Mouse (Mus musculus) spleen, adult 2 months (tissue): ENCODE results near the gene Supt6. TPM values are rescaled to one million over a fixed set of nuclear protein-coding genes. Genes with fewer than 3 reads are reported as not detected.
"Not testable (repeated sequence)": the region's sequence is repeated elsewhere in the genome, so short reads cannot be mapped to it uniquely, and the experiment has no call there.

Source experiments
- DNase-seq, 2 experiments: peaks; one replicate each; pipeline versions ENCODE4 v3.0.0 to v3.0.0-alpha.2; 2012 to 2021; ENCODE audit warnings: low spot score in 2 of 2, low read depth in 1 of 2
- H3K27ac ChIP-seq: fragments of 200-500 bp; 2 replicates; pipeline ENCODE4 v1.5.1; 2012; ENCODE audit warnings: low read length, inconsistent platforms; ENCODE audit not compliant: insufficient read depth
- H3K27me3 ChIP-seq: fragments of 200-500 bp; 2 replicates; pipeline ENCODE4 v1.6.1; 2012; ENCODE audit warnings: mild to moderate bottlenecking, moderate library complexity, low read length, inconsistent platforms; ENCODE audit not compliant: control insufficient read depth, insufficient read depth
- H3K36me3 ChIP-seq: fragments of 200-500 bp; 2 replicates; pipeline ENCODE4 v1.6.1; 2012; ENCODE audit warnings: mild to moderate bottlenecking, low read length, inconsistent platforms; ENCODE audit not compliant: control insufficient read depth, insufficient read depth
- H3K4me1 ChIP-seq: fragments of 200-500 bp; 2 replicates; pipeline ENCODE4 v1.6.1; 2011; ENCODE audit warnings: inconsistent platforms; ENCODE audit not compliant: control insufficient read depth, insufficient read depth, insufficient read length
- H3K4me3 ChIP-seq: fragments of 200-500 bp; 2 replicates; pipeline ENCODE4 v1.5.1; 2011; ENCODE audit warnings: mild to moderate bottlenecking, inconsistent platforms; ENCODE audit not compliant: insufficient read depth, insufficient read length; ENCODE audit errors: extremely low read depth
- CTCF ChIP-seq: fragments of 200-500 bp; IDR thresholded peaks from 2 replicates; pipeline ENCODE4 v1.5.1; 2011; ENCODE audit warnings: mild to moderate bottlenecking, inconsistent platforms; ENCODE audit not compliant: insufficient read depth, insufficient read length, insufficient replicate concordance; ENCODE audit errors: extremely low read depth
- POLR2A ChIP-seq: fragments of 200-500 bp; IDR thresholded peaks from 2 replicates; pipeline ENCODE4 v1.6.1; 2011; ENCODE audit warnings: low read depth, low read length, inconsistent platforms
- WGBS: fragments of 180-500 bp; shearing (Covaris S2); methylation state at CpG from one replicate; pipeline ENCODE4 v1.1.7; 2018; 5-methylcytosine and 5-hydroxymethylcytosine counted together
- polyA plus RNA-seq: library from polyadenylated mRNA; depleted of rRNA; stranded (reverse); fragments of >200 nt; gene quantifications from 2 replicates; pipeline ENCODE4 v1.2.3, GENCODE M21; 2012

Supt6 gene
- polyA plus RNA-seq, 1 experiment, result 20.2 TPM

- peaks cover 20% of the 10 kb centered on the region for H3K27me3 ChIP-seq
- peaks cover 12% of the 10 kb centered on the region for H3K4me1 ChIP-seq
- H3K36me3 ChIP-seq, result no peaks in the 10 kb centered on the region
- no peak for DNase-seq
- no peak overlapping the region for H3K4me3 ChIP-seq
- 79% methylated on average over 6 of the region's 6 CpGs for WGBS
- TF ChIP-seq CTCF (no peak), POLR2A (no peak)
- H3K27ac ChIP-seq, result no peak overlapping the region
Observed at GRCm38 (mm10) chr11:78190041-78190440, 55.7 kb downstream of the Supt6 start.

GRCm38 (mm10) chr11:78189234-78190040 lies 56.4 kb downstream of the Supt6 start:
- peaks cover 10% of the 10 kb centered on the region for H3K4me1 ChIP-seq
- no peaks in the 10 kb centered on the region for H3K36me3 ChIP-seq
- no peak for TF ChIP-seq CTCF
- TF ChIP-seq POLR2A, result no peak
- peaks cover 20% of the 10 kb centered on the region for H3K27me3 ChIP-seq
- no peak for DNase-seq
- H3K4me3 ChIP-seq, result peak overlapping the region; percentile 48; the same call in 1 of the 2 replicates
- WGBS, result 5% methylated on average over 42 of the region's 42 CpGs
- H3K27ac ChIP-seq, result no peak overlapping the region

GRCm38 (mm10) chr11:78188331-78189233 lies 57.2 kb downstream of the Supt6 start, which contains the start of gene Rab34:
Gene Rab34, plus strand, starts transcription at chr11:78188430.
- TF ChIP-seq POLR2A (no peak), CTCF (no peak)
- peak within 1 kb of the TSS; percentile 48 for H3K4me3 ChIP-seq
- H3K27me3 ChIP-seq, result peaks cover 20% of the 10 kb centered on the region
- no peaks in the 10 kb centered on the region for H3K36me3 ChIP-seq
- DNase-seq, result no peak
- H3K27ac ChIP-seq, result peak within 1 kb of the TSS; percentile 9; the same call in 1 of the 2 replicates
- WGBS, result 1% methylated on average over 80 of the region's 80 CpGs
- peaks cover 10% of the 10 kb centered on the region for H3K4me1 ChIP-seq

GRCm38 (mm10) chr11:78184702-78185101 lies 61.1 kb downstream of the Supt6 start:
- not testable (repeated sequence) for DNase-seq, H3K4me1 ChIP-seq, H3K4me3 ChIP-seq, H3K27ac ChIP-seq
- peaks cover 16% of the 10 kb centered on the region for H3K36me3 ChIP-seq
- peaks cover 18% of the 10 kb centered on the region for H3K27me3 ChIP-seq
- 90% methylated on average over 6 of the region's 6 CpGs for WGBS

- peaks cover 9% of the 10 kb centered on the region for H3K4me1 ChIP-seq
- TF ChIP-seq CTCF (no peak), POLR2A (no peak)
Observed at GRCm38 (mm10) chr11:78183884-78184514, 61.8 kb downstream of the Supt6 start.

GRCm38 (mm10) chr11:78182961-78183844 lies 62.6 kb downstream of the Supt6 start, which contains the start of gene Rpl23a:
Gene Rpl23a, minus strand, starts transcription at chr11:78183584.
- WGBS, result under 1% methylated on average over 38 of the region's 38 CpGs
- peak; percentile 93 for TF ChIP-seq POLR2A
- TF ChIP-seq CTCF, result no peak

More at GRCm38 (mm10) chr11:78183884-78184514, 61.8 kb downstream of the Supt6 start:
- Histone ChIP-seq H3K4me3 (no peak overlapping the region), H3K27ac (no peak overlapping the region), H3K36me3 (peaks cover 18% of the 10 kb centered on the region), H3K27me3 (peaks cover 12% of the 10 kb centered on the region)
- 58% methylated on average over 10 of the region's 10 CpGs for WGBS
- DNase-seq, result no peak

More at GRCm38 (mm10) chr11:78182961-78183844, 62.6 kb downstream of the Supt6 start, which contains the start of gene Rpl23a:
- Histone ChIP-seq H3K27me3 (peaks cover 4% of the 10 kb centered on the region), H3K27ac (peak within 1 kb of the TSS; percentile 74), H3K4me3 (peak within 1 kb of the TSS; percentile 98), H3K4me1 (peaks cover 7% of the 10 kb centered on the region), H3K36me3 (peaks cover 18% of the 10 kb centered on the region)
- peak; percentile 63 to 85 for DNase-seq
